Mouse (Mus musculus): ENCODE data around the gene Zbtb16. TPM values are rescaled to one million over a fixed set of nuclear protein-coding genes. Genes with fewer than 3 reads are reported as not detected.
A peak's percentile ranks its signal among the peaks of the same experiment; 100 is the strongest.

The Zbtb16 gene
- polyA plus RNA-seq, 1 experiment from 2014 or later, result 3.0 TPM

- no peak overlapping the region for H3K4me3 ChIP-seq (ENCODE audit: low read depth, low read length)
Observed at GRCm38 (mm10) chr9:48823851-48824250, 12.2 kb downstream of the Zbtb16 start.

GRCm38 (mm10) chr9:48823319-48823705, 12.7 kb downstream of the Zbtb16 start:
- peak overlapping the region; percentile 15; the same call in 1 of the 2 replicates for H3K4me2 ChIP-seq (ENCODE audit: low read depth, low read length)
- no peak overlapping the region for H3K4me3 ChIP-seq (ENCODE audit: low read depth, low read length)
- no peaks in the 10 kb centered on the region for H3K9me3 ChIP-seq (replicated peaks; ENCODE audit: control insufficient read depth, low read length)
- H3K4me1 ChIP-seq (ENCODE audit: control insufficient read depth, insufficient read depth, low read length), result peaks cover 16% of the 10 kb centered on the region
- ATAC-seq (replicated peaks; ENCODE audit: insufficient number of reproducible peaks, low FRiP score, low TSS enrichment, low read depth) (no peak; the same call in 1 of the 2 replicates), DNase-seq (ENCODE audit: low spot score) (no peak)
- no peaks in the 10 kb centered on the region for H3K27me3 ChIP-seq (ENCODE audit: control insufficient read depth, insufficient read depth, low read length)
- H3K36me3 ChIP-seq (replicated peaks; ENCODE audit: control insufficient read depth, insufficient read depth, low read depth, low read length), result no peaks in the 10 kb centered on the region
- H3K9ac ChIP-seq (replicated peaks; ENCODE audit: low read length), result no peak overlapping the region
- 8% methylated on average over 7 of the region's 7 CpGs for WGBS
- H3K27ac ChIP-seq (replicated peaks; ENCODE audit: low read depth, low read length), result 0 out of 2 replicates have a peak overlapping the region, but pooled peaks have one; percentile 15

More at GRCm38 (mm10) chr9:48823851-48824250, 12.2 kb downstream of the Zbtb16 start:
- Histone ChIP-seq H3K4me2 (ENCODE audit: low read depth, low read length) (0 out of 2 replicates have a peak overlapping the region, but pooled peaks have one; percentile 10), H3K4me1 (ENCODE audit: control insufficient read depth, insufficient read depth, low read length) (peaks cover 16% of the 10 kb centered on the region), H3K9ac (replicated peaks; ENCODE audit: low read length) (no peak overlapping the region), H3K9me3 (replicated peaks; ENCODE audit: control insufficient read depth, low read length) (no peaks in the 10 kb centered on the region), H3K27me3 (ENCODE audit: control insufficient read depth, insufficient read depth, low read length) (no peaks in the 10 kb centered on the region), H3K36me3 (replicated peaks; ENCODE audit: control insufficient read depth, insufficient read depth, low read depth, low read length) (no peaks in the 10 kb centered on the region), H3K27ac (replicated peaks; ENCODE audit: low read depth, low read length) (0 out of 2 replicates have a peak overlapping the region, but pooled peaks have one; percentile 15)
- WGBS, result 16% methylated on average over 6 of the region's 6 CpGs
- DNase-seq (ENCODE audit: low spot score) (peak; percentile 56), ATAC-seq (replicated peaks; ENCODE audit: insufficient number of reproducible peaks, low FRiP score, low TSS enrichment, low read depth) (no peak)

- no peak overlapping the region for H3K9ac ChIP-seq (replicated peaks; ENCODE audit: low read length)
- H3K4me2 ChIP-seq (ENCODE audit: low read depth, low read length), result peak overlapping the region; percentile 35
- no peaks in the 10 kb centered on the region for H3K36me3 ChIP-seq (replicated peaks; ENCODE audit: control insufficient read depth, insufficient read depth, low read depth, low read length)
- DNase-seq (ENCODE audit: low spot score) (peak; percentile 96), ATAC-seq (replicated peaks; ENCODE audit: insufficient number of reproducible peaks, low FRiP score, low TSS enrichment, low read depth) (peak; percentile 69)
- WGBS, result 9% methylated on average over 18 of the region's 18 CpGs
- no peaks in the 10 kb centered on the region for H3K27me3 ChIP-seq (ENCODE audit: control insufficient read depth, insufficient read depth, low read length)
- H3K4me3 ChIP-seq (ENCODE audit: low read depth, low read length), result no peak overlapping the region
- H3K9me3 ChIP-seq (replicated peaks; ENCODE audit: control insufficient read depth, low read length), result no peaks in the 10 kb centered on the region
- H3K4me1 ChIP-seq (ENCODE audit: control insufficient read depth, insufficient read depth, low read length), result peaks cover 16% of the 10 kb centered on the region
- H3K27ac ChIP-seq (replicated peaks; ENCODE audit: low read depth, low read length), result no peak overlapping the region
Observed at GRCm38 (mm10) chr9:48822586-48823318, 13.3 kb downstream of the Zbtb16 start.

GRCm38 (mm10) chr9:48821916-48822585, 14.0 kb downstream of the Zbtb16 start:
- 42% methylated on average over 15 of the region's 15 CpGs for WGBS
- DNase-seq (ENCODE audit: low spot score) (no peak), ATAC-seq (replicated peaks; ENCODE audit: insufficient number of reproducible peaks, low FRiP score, low TSS enrichment, low read depth) (no peak; the same call in 1 of the 2 replicates)
- Histone ChIP-seq H3K4me3 (ENCODE audit: low read depth, low read length) (no peak overlapping the region), H3K36me3 (replicated peaks; ENCODE audit: control insufficient read depth, insufficient read depth, low read depth, low read length) (no peaks in the 10 kb centered on the region), H3K27me3 (ENCODE audit: control insufficient read depth, insufficient read depth, low read length) (no peaks in the 10 kb centered on the region), H3K9ac (replicated peaks; ENCODE audit: low read length) (no peak overlapping the region), H3K4me1 (ENCODE audit: control insufficient read depth, insufficient read depth, low read length) (peaks cover 16% of the 10 kb centered on the region), H3K4me2 (ENCODE audit: low read depth, low read length) (no peak overlapping the region; the same call in 1 of the 2 replicates), H3K9me3 (replicated peaks; ENCODE audit: control insufficient read depth, low read length) (no peaks in the 10 kb centered on the region), H3K27ac (replicated peaks; ENCODE audit: low read depth, low read length) (0 out of 2 replicates have a peak overlapping the region, but pooled peaks have one; percentile 7)

- Histone ChIP-seq H3K4me2 (ENCODE audit: low read depth, low read length) (peak overlapping the region; percentile 6; the same call in 1 of the 2 replicates), H3K9ac (replicated peaks; ENCODE audit: low read length) (no peak overlapping the region), H3K9me3 (replicated peaks; ENCODE audit: control insufficient read depth, low read length) (no peaks in the 10 kb centered on the region), H3K36me3 (replicated peaks; ENCODE audit: control insufficient read depth, insufficient read depth, low read depth, low read length) (no peaks in the 10 kb centered on the region), H3K27me3 (ENCODE audit: control insufficient read depth, insufficient read depth, low read length) (no peaks in the 10 kb centered on the region), H3K4me1 (ENCODE audit: control insufficient read depth, insufficient read depth, low read length) (peaks cover 16% of the 10 kb centered on the region), H3K4me3 (ENCODE audit: low read depth, low read length) (no peak overlapping the region), H3K27ac (replicated peaks; ENCODE audit: low read depth, low read length) (peak overlapping the region; percentile 7; the same call in 1 of the 2 replicates)
- ATAC-seq (replicated peaks; ENCODE audit: insufficient number of reproducible peaks, low FRiP score, low TSS enrichment, low read depth), result no peak
- no peak for DNase-seq (ENCODE audit: low spot score)
- 48% methylated on average over 9 of the region's 9 CpGs for WGBS
Observed at GRCm38 (mm10) chr9:48821431-48821830, 14.6 kb downstream of the Zbtb16 start.

GRCm38 (mm10) chr9:48820791-48821190, 15.2 kb downstream of the Zbtb16 start:
- H3K36me3 ChIP-seq (replicated peaks; ENCODE audit: control insufficient read depth, insufficient read depth, low read depth, low read length), result no peaks in the 10 kb centered on the region
- peak; percentile 49; the same call in 1 of the 2 replicates for ATAC-seq (replicated peaks; ENCODE audit: insufficient number of reproducible peaks, low FRiP score, low TSS enrichment, low read depth)

GRCm38 (mm10) chr9:48819695-48820094, 16.3 kb downstream of the Zbtb16 start:
- Histone ChIP-seq H3K27ac (replicated peaks; ENCODE audit: low read depth, low read length) (no peak overlapping the region), H3K4me3 (ENCODE audit: low read depth, low read length) (no peak overlapping the region), H3K9me3 (replicated peaks; ENCODE audit: control insufficient read depth, low read length) (no peaks in the 10 kb centered on the region), H3K4me1 (ENCODE audit: control insufficient read depth, insufficient read depth, low read length) (peaks cover 16% of the 10 kb centered on the region), H3K27me3 (ENCODE audit: control insufficient read depth, insufficient read depth, low read length) (no peaks in the 10 kb centered on the region), H3K9ac (replicated peaks; ENCODE audit: low read length) (no peak overlapping the region), H3K4me2 (ENCODE audit: low read depth, low read length) (no peak overlapping the region), H3K36me3 (replicated peaks; ENCODE audit: control insufficient read depth, insufficient read depth, low read depth, low read length) (no peaks in the 10 kb centered on the region)
- DNase-seq (ENCODE audit: low spot score) (no peak), ATAC-seq (replicated peaks; ENCODE audit: insufficient number of reproducible peaks, low FRiP score, low TSS enrichment, low read depth) (no peak)
- WGBS, result 79% methylated on average over 10 of the region's 10 CpGs

More at GRCm38 (mm10) chr9:48820791-48821190, 15.2 kb downstream of the Zbtb16 start:
- no peaks in the 10 kb centered on the region for H3K9me3 ChIP-seq (replicated peaks; ENCODE audit: control insufficient read depth, low read length)
- H3K4me3 ChIP-seq (ENCODE audit: low read depth, low read length), result no peak overlapping the region
- 6% methylated on average over 3 of the region's 3 CpGs for WGBS
- peak; percentile 85 for DNase-seq (ENCODE audit: low spot score)
- no peak overlapping the region; the same call in 1 of the 2 replicates for H3K4me2 ChIP-seq (ENCODE audit: low read depth, low read length)
- H3K27ac ChIP-seq (replicated peaks; ENCODE audit: low read depth, low read length), result peak overlapping the region; percentile 7; the same call in 1 of the 2 replicates
- no peak overlapping the region for H3K9ac ChIP-seq (replicated peaks; ENCODE audit: low read length)
- no peaks in the 10 kb centered on the region for H3K27me3 ChIP-seq (ENCODE audit: control insufficient read depth, insufficient read depth, low read length)
- H3K4me1 ChIP-seq (ENCODE audit: control insufficient read depth, insufficient read depth, low read length), result peaks cover 16% of the 10 kb centered on the region

Measured in embryonic facial prominence, embryonic 11.5 days (tissue).